Mouse (Mus musculus) limb, embryonic 13.5 days (tissue): ENCODE measurements around the gene Zfp575. TPM values are rescaled to one million over a fixed set of nuclear protein-coding genes. Genes with fewer than 3 reads are reported as not detected.
"Not testable (repeated sequence)": the region's sequence is repeated elsewhere in the genome, so short reads cannot be mapped to it uniquely, and the experiment has no call there.

Experiments
- ATAC-seq: fragments of 200-750 bp; cut with Nextera tagmentation; 2 replicates; pipeline ENCODE4 v1.8.0; 2017; ENCODE audit warnings: low read depth, moderate number of reproducible peaks, moderate TSS enrichment; ENCODE audit not compliant: low FRiP score
- H3K27ac ChIP-seq: fragments of 300-500 bp; sonication (generic); 2 replicates; pipeline ENCODE4 v1.5.1; 2015; ENCODE audit warnings: inconsistent platforms, mild to moderate bottlenecking, moderate library complexity
- H3K27me3 ChIP-seq: fragments of 300-500 bp; sonication (generic); 2 replicates; pipeline ENCODE4 v1.6.1; 2015; ENCODE audit warnings: mild to moderate bottlenecking, inconsistent platforms
- H3K36me3 ChIP-seq: fragments of 300-500 bp; sonication (generic); 2 replicates; pipeline ENCODE4 v1.6.1; 2015; ENCODE audit warnings: inconsistent platforms, mild to moderate bottlenecking, moderate library complexity
- H3K4me1 ChIP-seq: fragments of 300-500 bp; sonication (generic); 2 replicates; pipeline ENCODE4 v1.6.1; 2015; ENCODE audit warnings: inconsistent platforms
- H3K4me2 ChIP-seq: fragments of 300-500 bp; sonication (generic); replicated peaks from 2 replicates; pipeline ENCODE4 v1.6.1; 2015; ENCODE audit warnings: inconsistent platforms, mild to moderate bottlenecking, moderate library complexity
- H3K4me3 ChIP-seq: fragments of 300-500 bp; sonication (generic); 2 replicates; pipeline ENCODE4 v1.5.1; 2015; ENCODE audit warnings: moderate library complexity, mild to moderate bottlenecking, inconsistent platforms
- H3K9ac ChIP-seq: fragments of 300-500 bp; sonication (generic); 2 replicates; pipeline ENCODE4 v1.6.1; 2015; ENCODE audit warnings: mild to moderate bottlenecking, inconsistent platforms
- H3K9me3 ChIP-seq: fragments of 300-500 bp; sonication (generic); 2 replicates; pipeline ENCODE4 v1.6.1; 2016; ENCODE audit warnings: inconsistent platforms
- whole genome bisulfite sequencing: fragments of 180-500 bp; shearing (Covaris S2); methylation state at CpG from one replicate; pipeline ENCODE4 v1.1.7; 2015; 5-methylcytosine and 5-hydroxymethylcytosine counted together
- polyA plus RNA-seq: library from polyadenylated mRNA; unstranded; fragments of >200 nt; fragmentation: Nextera tagmentation; extraction: Ambion mirVana; gene quantifications from 2 replicates; pipeline ENCODE4 v1.2.1, GENCODE M21; 2015

Zfp575 gene
- 5.9 and 6.2 TPM in 2 replicates for polyA plus RNA-seq

- peaks cover 4% of the 10 kb centered on the region; the same call in 1 of the 2 replicates for H3K4me1 ChIP-seq
- peak within 1 kb of the TSS; percentile 75 for H3K9ac ChIP-seq
- H3K9me3 ChIP-seq: no peaks in the 10 kb centered on the region
- H3K4me2 ChIP-seq: peak within 1 kb of the TSS; percentile 75
- peaks cover 32% of the 10 kb centered on the region for H3K27me3 ChIP-seq
- no peak within 1 kb of the TSS for H3K27ac ChIP-seq
- no peaks in the 10 kb centered on the region for H3K36me3 ChIP-seq
- WGBS: 6% methylated on average over 30 of the region's 30 CpGs
- H3K4me3 ChIP-seq: peak within 1 kb of the TSS; percentile 58
- peak; percentile 78 for ATAC-seq
Observed at GRCm38 (mm10) chr7:24587330-24588105, at the start of gene Zfp575, which contains the start of gene Ethe1. Gene Zfp575 (minus strand): TSS chr7:24587641. Gene Ethe1 (plus strand): TSS chr7:24587543.

- no peaks in the 10 kb centered on the region for H3K36me3 ChIP-seq
- no peak overlapping the region for H3K9ac ChIP-seq
- peaks cover 20% of the 10 kb centered on the region for H3K4me1 ChIP-seq
- peak overlapping the region; percentile 66 for H3K4me2 ChIP-seq
- H3K27ac ChIP-seq: no peak overlapping the region
- H3K9me3 ChIP-seq: no peaks in the 10 kb centered on the region
- 3% methylated on average over 18 of the region's 18 CpGs for WGBS
- ATAC-seq: no peak
- peaks cover 72% of the 10 kb centered on the region for H3K27me3 ChIP-seq
- H3K4me3 ChIP-seq: peak overlapping the region; percentile 40
Observed at GRCm38 (mm10) chr7:24637046-24637445, 49.6 kb upstream of the Zfp575 start.

GRCm38 (mm10) chr7:24636264-24636663 lies 48.8 kb upstream of the Zfp575 start, which contains the start of gene Lypd3:
Gene Lypd3 (plus strand): TSS chr7:24636550.
- no peak for ATAC-seq
- H3K9ac ChIP-seq: no peak within 1 kb of the TSS
- H3K4me2 ChIP-seq: peak within 1 kb of the TSS; percentile 66
- H3K4me1 ChIP-seq: peaks cover 20% of the 10 kb centered on the region
- peak within 1 kb of the TSS; percentile 40 for H3K4me3 ChIP-seq
- WGBS: 19% methylated on average over 15 of the region's 15 CpGs
- H3K36me3 ChIP-seq: no peaks in the 10 kb centered on the region
- peaks cover 64% of the 10 kb centered on the region for H3K27me3 ChIP-seq
- H3K27ac ChIP-seq: no peak within 1 kb of the TSS
- H3K9me3 ChIP-seq: no peaks in the 10 kb centered on the region

GRCm38 (mm10) chr7:24630116-24630880 lies 42.9 kb upstream of the Zfp575 start:
- no peak for ATAC-seq
- WGBS: 79% methylated on average over 10 of the region's 10 CpGs
- no peaks in the 10 kb centered on the region for H3K36me3 ChIP-seq
- H3K27me3 ChIP-seq: peaks cover 7% of the 10 kb centered on the region
- H3K4me1 ChIP-seq: no peaks in the 10 kb centered on the region; the same call in 1 of the 2 replicates
- H3K9me3 ChIP-seq: no peaks in the 10 kb centered on the region
- no peak overlapping the region for H3K4me3 ChIP-seq
- no peak overlapping the region for H3K27ac ChIP-seq
- H3K4me2 ChIP-seq: no peak overlapping the region
- H3K9ac ChIP-seq: no peak overlapping the region

GRCm38 (mm10) chr7:24629672-24630071 lies 42.2 kb upstream of the Zfp575 start:
- no peaks in the 10 kb centered on the region for H3K9me3 ChIP-seq
- 72% methylated on average over 4 of the region's 4 CpGs for WGBS
- H3K27ac ChIP-seq: no peak overlapping the region
- H3K4me3 ChIP-seq: no peak overlapping the region
- peak overlapping the region; percentile 62; the same call in 1 of the 2 replicates for H3K4me2 ChIP-seq
- H3K9ac ChIP-seq: no peak overlapping the region
- ATAC-seq: no peak
- H3K4me1 ChIP-seq: no peaks in the 10 kb centered on the region; the same call in 1 of the 2 replicates
- no peaks in the 10 kb centered on the region for H3K36me3 ChIP-seq
- peaks cover 7% of the 10 kb centered on the region; the same call in 1 of the 2 replicates for H3K27me3 ChIP-seq

GRCm38 (mm10) chr7:24628685-24629610 lies 41.5 kb upstream of the Zfp575 start:
- H3K4me1 ChIP-seq: no peaks in the 10 kb centered on the region; the same call in 1 of the 2 replicates
- peak overlapping the region; percentile 62 for H3K4me2 ChIP-seq
- peak overlapping the region; percentile 33 for H3K4me3 ChIP-seq
- ATAC-seq: peak; percentile 82
- H3K9me3 ChIP-seq: no peaks in the 10 kb centered on the region
- peaks cover 3% of the 10 kb centered on the region; the same call in 1 of the 2 replicates for H3K27me3 ChIP-seq
- 0 out of 2 replicates have a peak overlapping the region, but pooled peaks have one; percentile 40 for H3K9ac ChIP-seq
- no peak overlapping the region for H3K27ac ChIP-seq
- WGBS: 8% methylated on average over 32 of the region's 33 CpGs
- H3K36me3 ChIP-seq: no peaks in the 10 kb centered on the region

GRCm38 (mm10) chr7:24622967-24623366 lies 35.5 kb upstream of the Zfp575 start:
- Histone ChIP-seq H3K9ac (no peak overlapping the region), H3K4me2 (no peak overlapping the region), H3K27ac (no peak overlapping the region), H3K36me3 (peaks cover 5% of the 10 kb centered on the region; the same call in 1 of the 2 replicates), H3K4me3 (no peak overlapping the region), H3K4me1 (no peaks in the 10 kb centered on the region), H3K9me3 (peaks cover 5% of the 10 kb centered on the region; the same call in 1 of the 2 replicates), H3K27me3 (peaks cover 6% of the 10 kb centered on the region; the same call in 1 of the 2 replicates)
- no peak for ATAC-seq
- WGBS: 81% methylated on average over 6 of the region's 6 CpGs

GRCm38 (mm10) chr7:24621193-24621592 lies 33.8 kb upstream of the Zfp575 start:
- no peak overlapping the region for H3K27ac ChIP-seq
- no peaks in the 10 kb centered on the region for H3K4me1 ChIP-seq
- no peak for ATAC-seq
- H3K9ac ChIP-seq: no peak overlapping the region
- H3K9me3 ChIP-seq: peaks cover 5% of the 10 kb centered on the region; the same call in 1 of the 2 replicates
- H3K36me3 ChIP-seq: peaks cover 5% of the 10 kb centered on the region; the same call in 1 of the 2 replicates
- H3K4me3 ChIP-seq: no peak overlapping the region
- no peak overlapping the region for H3K4me2 ChIP-seq
- WGBS: 82% methylated on average over 3 of the region's 3 CpGs
- H3K27me3 ChIP-seq: 0 out of 2 replicates have a peak, but pooled peaks cover 3% of the 10 kb centered on the region

- Histone ChIP-seq H3K9ac (no peak overlapping the region), H3K27me3 (peaks cover 7% of the 10 kb centered on the region), H3K9me3 (peaks cover 5% of the 10 kb centered on the region; the same call in 1 of the 2 replicates), H3K36me3 (peaks cover 5% of the 10 kb centered on the region; the same call in 1 of the 2 replicates), H3K4me2 (no peak overlapping the region), H3K27ac (no peak overlapping the region), H3K4me3 (no peak overlapping the region), H3K4me1 (no peaks in the 10 kb centered on the region)
- no peak for ATAC-seq
- WGBS: 55% methylated on average over 13 of the region's 13 CpGs
Observed at GRCm38 (mm10) chr7:24619671-24620397, 32.4 kb upstream of the Zfp575 start.

GRCm38 (mm10) chr7:24618374-24618773 lies 30.9 kb upstream of the Zfp575 start:
- H3K27me3 ChIP-seq: peaks cover 18% of the 10 kb centered on the region
- H3K4me2 ChIP-seq, ATAC-seq, H3K4me3 ChIP-seq, H3K36me3 ChIP-seq, H3K27ac ChIP-seq, H3K4me1 ChIP-seq, H3K9me3 ChIP-seq, H3K9ac ChIP-seq: not testable (repeated sequence)
- 90% methylated on average over 8 of the region's 8 CpGs for WGBS
